Mouse (Mus musculus): ENCODE measurements around the gene Ankrd12. TPM values are rescaled to one million over a fixed set of nuclear protein-coding genes. Genes with fewer than 3 reads are reported as not detected.
"Not testable (repeated sequence)": the region's sequence is repeated elsewhere in the genome, so short reads cannot be mapped to it uniquely, and the experiment has no call there.

The Ankrd12 gene
- polyA plus RNA-seq, 1 experiment from 2014 or later: 26.0 TPM

GRCm38 (mm10) chr17:66041020-66041419 lies 35.9 kb downstream of the Ankrd12 start:
- no peak overlapping the region for H3K27ac ChIP-seq
- H3K9ac ChIP-seq: no peak overlapping the region
- H3K27me3 ChIP-seq: no peaks in the 10 kb centered on the region
- no peak for ATAC-seq (replicated peaks; ENCODE audit: low FRiP score)
- H3K36me3 ChIP-seq: peaks cover 17% of the 10 kb centered on the region
- 67% methylated on average over 5 of the region's 5 CpGs for WGBS
- no peak overlapping the region for H3K4me3 ChIP-seq (replicated peaks)
- no peak overlapping the region for H3K4me2 ChIP-seq
- H3K4me1 ChIP-seq: no peaks in the 10 kb centered on the region
- no peaks in the 10 kb centered on the region for H3K9me3 ChIP-seq (replicated peaks)

- 89% methylated on average over 5 of the region's 5 CpGs for WGBS
- Histone ChIP-seq H3K4me3 (replicated peaks) (no peak overlapping the region), H3K27me3 (no peaks in the 10 kb centered on the region), H3K9ac (no peak overlapping the region), H3K27ac (no peak overlapping the region), H3K4me1 (no peaks in the 10 kb centered on the region), H3K9me3 (replicated peaks) (no peaks in the 10 kb centered on the region), H3K4me2 (no peak overlapping the region), H3K36me3 (peaks cover 12% of the 10 kb centered on the region)
- ATAC-seq (replicated peaks; ENCODE audit: low FRiP score): no peak
Measured at GRCm38 (mm10) chr17:66033239-66033638, 43.6 kb downstream of the Ankrd12 start.

GRCm38 (mm10) chr17:66031991-66032390 lies 44.9 kb downstream of the Ankrd12 start:
- H3K27me3 ChIP-seq: no peaks in the 10 kb centered on the region
- H3K27ac ChIP-seq: no peak overlapping the region
- no peaks in the 10 kb centered on the region for H3K4me1 ChIP-seq
- WGBS: 90% methylated on average over 5 of the region's 5 CpGs
- ATAC-seq (replicated peaks; ENCODE audit: low FRiP score): no peak
- no peak overlapping the region for H3K4me3 ChIP-seq (replicated peaks)
- H3K4me2 ChIP-seq: no peak overlapping the region
- H3K9ac ChIP-seq: no peak overlapping the region
- H3K9me3 ChIP-seq (replicated peaks): no peaks in the 10 kb centered on the region
- peaks cover 17% of the 10 kb centered on the region for H3K36me3 ChIP-seq

- no peaks in the 10 kb centered on the region for H3K9me3 ChIP-seq (replicated peaks)
- no peaks in the 10 kb centered on the region for H3K4me1 ChIP-seq
- 95% methylated on average over 7 of the region's 7 CpGs for WGBS
- ATAC-seq (replicated peaks; ENCODE audit: low FRiP score): no peak
- no peak overlapping the region for H3K4me2 ChIP-seq
- peaks cover 33% of the 10 kb centered on the region for H3K36me3 ChIP-seq
- no peak overlapping the region for H3K27ac ChIP-seq
- no peak overlapping the region for H3K4me3 ChIP-seq (replicated peaks)
- H3K27me3 ChIP-seq: no peaks in the 10 kb centered on the region
- H3K9ac ChIP-seq: no peak overlapping the region
Measured at GRCm38 (mm10) chr17:66024211-66024610, 52.7 kb downstream of the Ankrd12 start.

- no peaks in the 10 kb centered on the region for H3K27me3 ChIP-seq
- H3K4me3 ChIP-seq (replicated peaks): no peak overlapping the region
- H3K4me2 ChIP-seq: no peak overlapping the region
- no peaks in the 10 kb centered on the region for H3K4me1 ChIP-seq
- H3K36me3 ChIP-seq: no peaks in the 10 kb centered on the region
- WGBS: 68% methylated on average over 2 of the region's 2 CpGs
- no peak for ATAC-seq (replicated peaks; ENCODE audit: low FRiP score)
- no peak overlapping the region for H3K9ac ChIP-seq
- no peaks in the 10 kb centered on the region for H3K9me3 ChIP-seq (replicated peaks)
- H3K27ac ChIP-seq: no peak overlapping the region
Measured at GRCm38 (mm10) chr17:66011790-66012189, 65.1 kb downstream of the Ankrd12 start.

- Histone ChIP-seq H3K4me1 (no peaks in the 10 kb centered on the region), H3K27me3 (no peaks in the 10 kb centered on the region), H3K4me2 (no peak overlapping the region), H3K4me3 (replicated peaks) (no peak overlapping the region), H3K9me3 (replicated peaks) (no peaks in the 10 kb centered on the region), H3K9ac (no peak overlapping the region), H3K27ac (no peak overlapping the region), H3K36me3 (no peaks in the 10 kb centered on the region)
- no peak for ATAC-seq (replicated peaks; ENCODE audit: low FRiP score)
- WGBS: 73% methylated on average over 5 of the region's 5 CpGs
Measured at GRCm38 (mm10) chr17:66007892-66008291, 69.0 kb downstream of the Ankrd12 start.

GRCm38 (mm10) chr17:66007473-66007872 lies 69.4 kb downstream of the Ankrd12 start:
- no peaks in the 10 kb centered on the region for H3K4me1 ChIP-seq
- no peak for ATAC-seq (replicated peaks; ENCODE audit: low FRiP score)
- H3K4me3 ChIP-seq (replicated peaks): no peak overlapping the region
- WGBS: 89% methylated on average over 2 of the region's 2 CpGs
- H3K36me3 ChIP-seq: no peaks in the 10 kb centered on the region
- H3K4me2 ChIP-seq: no peak overlapping the region
- no peak overlapping the region for H3K9ac ChIP-seq
- no peaks in the 10 kb centered on the region for H3K27me3 ChIP-seq
- H3K9me3 ChIP-seq (replicated peaks): no peaks in the 10 kb centered on the region
- H3K27ac ChIP-seq: no peak overlapping the region

- no peaks in the 10 kb centered on the region for H3K27me3 ChIP-seq
- H3K4me3 ChIP-seq (replicated peaks): no peak overlapping the region
- no peak overlapping the region for H3K4me2 ChIP-seq
- 91% methylated on average over 3 of the region's 3 CpGs for WGBS
- ATAC-seq (replicated peaks; ENCODE audit: low FRiP score): no peak
- no peaks in the 10 kb centered on the region for H3K9me3 ChIP-seq (replicated peaks)
- no peak overlapping the region for H3K27ac ChIP-seq
- H3K9ac ChIP-seq: no peak overlapping the region
- H3K4me1 ChIP-seq: no peaks in the 10 kb centered on the region
- H3K36me3 ChIP-seq: 0 out of 2 replicates have a peak, but pooled peaks cover under 1% of the 10 kb centered on the region
Measured at GRCm38 (mm10) chr17:65988151-65988820, 88.6 kb downstream of the Ankrd12 start.

- not testable (repeated sequence) for H3K4me1 ChIP-seq; ATAC-seq (replicated peaks; ENCODE audit: low FRiP score); H3K9me3 ChIP-seq (replicated peaks); H3K9ac ChIP-seq; H3K27me3 ChIP-seq; H3K27ac ChIP-seq; H3K4me2 ChIP-seq; H3K4me3 ChIP-seq (replicated peaks)
- peaks cover 10% of the 10 kb centered on the region for H3K36me3 ChIP-seq
Measured at GRCm38 (mm10) chr17:65976720-65977119, 100.2 kb downstream of the Ankrd12 start.

- H3K27me3 ChIP-seq: no peaks in the 10 kb centered on the region
- H3K36me3 ChIP-seq: peaks cover 3% of the 10 kb centered on the region; the same call in 1 of the 2 replicates
- H3K27ac ChIP-seq: no peak overlapping the region
- no peaks in the 10 kb centered on the region for H3K9me3 ChIP-seq (replicated peaks)
- no peaks in the 10 kb centered on the region for H3K4me1 ChIP-seq
- WGBS: 78% methylated on average over 11 of the region's 11 CpGs
- no peak overlapping the region for H3K9ac ChIP-seq
- no peak overlapping the region for H3K4me3 ChIP-seq (replicated peaks)
- no peak overlapping the region for H3K4me2 ChIP-seq
- no peak for ATAC-seq (replicated peaks; ENCODE audit: low FRiP score)
Measured at GRCm38 (mm10) chr17:65967751-65968150, 109.1 kb downstream of the Ankrd12 start.

- no peaks in the 10 kb centered on the region for H3K9me3 ChIP-seq (replicated peaks)
- no peaks in the 10 kb centered on the region for H3K27me3 ChIP-seq
- H3K4me1 ChIP-seq: peaks cover 17% of the 10 kb centered on the region
- no peak overlapping the region for H3K27ac ChIP-seq
- WGBS: 95% methylated on average over 2 of the region's 2 CpGs
- no peak for ATAC-seq (replicated peaks; ENCODE audit: low FRiP score)
- H3K4me2 ChIP-seq: no peak overlapping the region
- no peaks in the 10 kb centered on the region for H3K36me3 ChIP-seq
- H3K4me3 ChIP-seq (replicated peaks): no peak overlapping the region
- no peak overlapping the region for H3K9ac ChIP-seq
Measured at GRCm38 (mm10) chr17:65962263-65962662, 114.6 kb downstream of the Ankrd12 start.

- Histone ChIP-seq H3K4me1 (peaks cover 23% of the 10 kb centered on the region), H3K27ac (no peak overlapping the region), H3K9ac (no peak overlapping the region), H3K4me3 (replicated peaks) (no peak overlapping the region), H3K4me2 (no peak overlapping the region), H3K36me3 (no peaks in the 10 kb centered on the region), H3K9me3 (replicated peaks) (no peaks in the 10 kb centered on the region), H3K27me3 (no peaks in the 10 kb centered on the region)
- ATAC-seq (replicated peaks; ENCODE audit: low FRiP score): 0 out of 2 replicates have a peak, but pooled peaks have one; percentile 37
- WGBS: 76% methylated on average over 2 of the region's 2 CpGs
Measured at GRCm38 (mm10) chr17:65961606-65962136, 115.2 kb downstream of the Ankrd12 start.

GRCm38 (mm10) chr17:65959011-65959410 lies 117.9 kb downstream of the Ankrd12 start:
- ATAC-seq (replicated peaks; ENCODE audit: low FRiP score): peak; percentile 38
- H3K9ac ChIP-seq: no peak overlapping the region
- H3K27ac ChIP-seq: peak overlapping the region; percentile 7; the same call in 1 of the 2 replicates
- no peaks in the 10 kb centered on the region for H3K36me3 ChIP-seq
- no peak overlapping the region for H3K4me2 ChIP-seq
- 44% methylated on average over 3 of the region's 3 CpGs for WGBS
- H3K4me1 ChIP-seq: peaks cover 25% of the 10 kb centered on the region
- no peak overlapping the region for H3K4me3 ChIP-seq (replicated peaks)
- no peaks in the 10 kb centered on the region for H3K9me3 ChIP-seq (replicated peaks)
- H3K27me3 ChIP-seq: no peaks in the 10 kb centered on the region
